Mouse (Mus musculus) MEL (cell line): ENCODE results near the gene Ipo7.
A peak's percentile ranks its signal among the peaks of the same experiment; 100 is the strongest.

ENCODE experiments used
- CTCF ChIP-seq, 3 experiments: IDR thresholded peaks in 2 of 3; conservative IDR thresholded peaks in 1 of 3; 2 replicates each; pipeline ENCODE4 v1.5.1; 2011 to 2012; ENCODE audit warnings: low read length in 3 of 3, low read depth in 2 of 3, mild to moderate bottlenecking in 2 of 3, improper control_type of control experiment in 1 of 3, inconsistent platforms in 1 of 3, mixed read lengths in 1 of 3, moderate library complexity in 1 of 3; ENCODE audit not compliant: control insufficient read depth in 1 of 3, insufficient read depth in 1 of 3, poor library complexity in 1 of 3, severe bottlenecking in 1 of 3
- E2F4 ChIP-seq: IDR thresholded peaks from 2 replicates; pipeline ENCODE4 v1.6.1; 2011; ENCODE audit warnings: low read depth, low read length, improper control_type of control experiment, borderline replicate concordance
- MAFK ChIP-seq: IDR thresholded peaks from 2 replicates; pipeline ENCODE4 v1.6.1; 2011; ENCODE audit warnings: low read depth, mild to moderate bottlenecking, low read length, improper control_type of control experiment, borderline replicate concordance
- UBTF ChIP-seq: IDR thresholded peaks from 2 replicates; pipeline ENCODE4 v1.6.1; 2012; ENCODE audit warnings: low read depth, mild to moderate bottlenecking, inconsistent platforms, low read length, improper control_type of control experiment, moderate library complexity, borderline replicate concordance; ENCODE audit not compliant: insufficient read depth
- ZNF384 ChIP-seq: IDR thresholded peaks from 2 replicates; pipeline ENCODE4 v1.6.1; 2012; ENCODE audit warnings: low read depth, mild to moderate bottlenecking, inconsistent platforms, low read length, improper control_type of control experiment

DNA sequence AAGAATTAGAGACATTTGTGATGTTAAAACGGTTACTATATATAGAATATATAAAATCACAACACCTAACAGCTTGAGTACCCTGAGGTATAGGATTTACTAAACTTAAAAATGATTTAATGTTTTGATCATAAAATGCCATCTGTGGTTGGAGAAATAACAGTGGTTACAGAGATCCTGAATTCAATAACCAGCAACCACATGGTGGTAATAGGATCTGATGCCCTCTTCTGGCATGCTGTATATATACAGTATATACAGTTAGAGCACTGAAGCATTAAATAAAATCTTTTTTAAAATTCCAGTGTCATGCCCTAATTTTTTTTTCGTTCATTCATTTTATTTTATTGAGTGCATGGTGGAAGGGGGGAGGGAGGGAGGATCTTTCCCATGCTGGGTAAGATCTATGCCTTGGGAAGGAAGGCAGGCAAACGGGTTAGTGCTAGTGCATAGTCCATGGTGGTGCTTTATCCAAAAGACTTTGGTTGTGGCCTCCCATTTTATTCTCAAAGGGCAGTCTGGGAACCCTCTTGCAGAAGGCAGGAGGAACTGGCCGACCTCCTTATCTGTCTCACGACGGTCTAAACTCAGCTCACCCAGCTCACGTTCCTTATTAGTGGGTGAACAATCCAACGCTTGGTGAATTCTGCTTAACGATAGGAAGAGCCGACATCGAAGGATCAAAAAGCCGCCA is 41.2 kb downstream of the Ipo7 start:
- TF ChIP-seq CTCF (IDR thresholded peaks at IDR 0.05 in 2 of 3, conservative IDR thresholded peaks at IDR 0.05 in 1 of 3; ENCODE audit: control insufficient read depth in 1 of 3, insufficient read depth in 1 of 3, low read depth in 2 of 3, low read length in 3 of 3, poor library complexity in 1 of 3, severe bottlenecking in 1 of 3): peak in 2 of 3 experiments; percentile 15 to 39; a peak in 4 of 6 replicates
- no peak for TF ChIP-seq E2F4
- no peak for TF ChIP-seq UBTF
- TF ChIP-seq ZNF384: no peak
- no peak for TF ChIP-seq MAFK
